Mouse (Mus musculus): Measurements from ENCODE around the gene Erbin. TPM values are rescaled to one million over a fixed set of nuclear protein-coding genes. Genes with fewer than 3 reads are reported as not detected.

Erbin gene
- 105 and 138 TPM in 2 replicates for polyA plus RNA-seq (2011; ENCODE audit: insufficient read length, low read depth, missing spikeins)

- peaks cover 4% of the 10 kb centered on the region; the same call in 1 of the 2 replicates for H3K4me1 ChIP-seq (ENCODE audit: control insufficient read depth, insufficient read depth, low read length)
- H3K27ac ChIP-seq (ENCODE audit: insufficient read depth, low read length): peak within 1 kb of the TSS; percentile 96
- peak within 1 kb of the TSS; percentile 89 for H3K4me3 ChIP-seq (ENCODE audit: insufficient read depth, low read length)
- no peak; the same call in 1 of the 2 replicates for TF ChIP-seq POLR2A (IDR thresholded peaks at IDR 0.05; ENCODE audit: low read depth, low read length)
- TF ChIP-seq CTCF (IDR thresholded peaks at IDR 0.05; ENCODE audit: borderline replicate concordance, insufficient read depth, low read length): no peak
Observed at GRCm38 (mm10) chr13:103920261-103920932, at the start of gene Erbin. Gene Erbin, minus strand, starts transcription at chr13:103920514.

- TF ChIP-seq CTCF (IDR thresholded peaks at IDR 0.05; ENCODE audit: borderline replicate concordance, insufficient read depth, low read length): no peak
- 0 out of 2 replicates have a peak, but pooled peaks have one; percentile 26 for TF ChIP-seq POLR2A (IDR thresholded peaks at IDR 0.05; ENCODE audit: low read depth, low read length)
- Histone ChIP-seq H3K4me3 (ENCODE audit: insufficient read depth, low read length) (no peak overlapping the region), H3K27ac (ENCODE audit: insufficient read depth, low read length) (peak overlapping the region; percentile 4; the same call in 1 of the 2 replicates), H3K4me1 (ENCODE audit: control insufficient read depth, insufficient read depth, low read length) (0 out of 2 replicates have a peak, but pooled peaks cover 7% of the 10 kb centered on the region)
Observed at GRCm38 (mm10) chr13:103969912-103970311, 49.6 kb upstream of the Erbin start.

- Histone ChIP-seq H3K27ac (ENCODE audit: insufficient read depth, low read length) (no peak overlapping the region), H3K4me1 (ENCODE audit: control insufficient read depth, insufficient read depth, low read length) (peaks cover 11% of the 10 kb centered on the region; the same call in 1 of the 2 replicates), H3K4me3 (ENCODE audit: insufficient read depth, low read length) (no peak overlapping the region)
- TF ChIP-seq POLR2A (IDR thresholded peaks at IDR 0.05; ENCODE audit: low read depth, low read length) (no peak), CTCF (IDR thresholded peaks at IDR 0.05; ENCODE audit: borderline replicate concordance, insufficient read depth, low read length) (no peak)
Observed at GRCm38 (mm10) chr13:103967987-103968386, 47.7 kb upstream of the Erbin start.

GRCm38 (mm10) chr13:103966696-103967215 is 46.4 kb upstream of the Erbin start:
- peaks cover 13% of the 10 kb centered on the region; the same call in 1 of the 2 replicates for H3K4me1 ChIP-seq (ENCODE audit: control insufficient read depth, insufficient read depth, low read length)

GRCm38 (mm10) chr13:103965187-103965586 is 44.9 kb upstream of the Erbin start:
- Histone ChIP-seq H3K27ac (ENCODE audit: insufficient read depth, low read length) (no peak overlapping the region), H3K4me3 (ENCODE audit: insufficient read depth, low read length) (no peak overlapping the region), H3K4me1 (ENCODE audit: control insufficient read depth, insufficient read depth, low read length) (peaks cover 12% of the 10 kb centered on the region; the same call in 1 of the 2 replicates)
- no peak for TF ChIP-seq CTCF (IDR thresholded peaks at IDR 0.05; ENCODE audit: borderline replicate concordance, insufficient read depth, low read length)
- TF ChIP-seq POLR2A (IDR thresholded peaks at IDR 0.05; ENCODE audit: low read depth, low read length): no peak

More at GRCm38 (mm10) chr13:103966696-103967215, 46.4 kb upstream of the Erbin start:
- peak overlapping the region; percentile 78 for H3K27ac ChIP-seq (ENCODE audit: insufficient read depth, low read length)
- no peak overlapping the region for H3K4me3 ChIP-seq (ENCODE audit: insufficient read depth, low read length)
- TF ChIP-seq CTCF (IDR thresholded peaks at IDR 0.05; ENCODE audit: borderline replicate concordance, insufficient read depth, low read length): no peak
- TF ChIP-seq POLR2A (IDR thresholded peaks at IDR 0.05; ENCODE audit: low read depth, low read length): no peak

GRCm38 (mm10) chr13:103963094-103963493 is 42.8 kb upstream of the Erbin start:
- peak overlapping the region; percentile 84 for H3K27ac ChIP-seq (ENCODE audit: insufficient read depth, low read length)
- H3K4me3 ChIP-seq (ENCODE audit: insufficient read depth, low read length): no peak overlapping the region
- H3K4me1 ChIP-seq (ENCODE audit: control insufficient read depth, insufficient read depth, low read length): peaks cover 14% of the 10 kb centered on the region
- TF ChIP-seq CTCF (IDR thresholded peaks at IDR 0.05; ENCODE audit: borderline replicate concordance, insufficient read depth, low read length) (no peak), POLR2A (IDR thresholded peaks at IDR 0.05; ENCODE audit: low read depth, low read length) (no peak)

GRCm38 (mm10) chr13:103959841-103960240 is 39.5 kb upstream of the Erbin start:
- H3K4me1 ChIP-seq (ENCODE audit: control insufficient read depth, insufficient read depth, low read length): peaks cover 12% of the 10 kb centered on the region
- H3K4me3 ChIP-seq (ENCODE audit: insufficient read depth, low read length): no peak overlapping the region
- H3K27ac ChIP-seq (ENCODE audit: insufficient read depth, low read length): no peak overlapping the region
- no peak for TF ChIP-seq POLR2A (IDR thresholded peaks at IDR 0.05; ENCODE audit: low read depth, low read length)

GRCm38 (mm10) chr13:103958607-103959123 is 38.4 kb upstream of the Erbin start:
- Histone ChIP-seq H3K27ac (ENCODE audit: insufficient read depth, low read length) (no peak overlapping the region), H3K4me3 (ENCODE audit: insufficient read depth, low read length) (no peak overlapping the region), H3K4me1 (ENCODE audit: control insufficient read depth, insufficient read depth, low read length) (peaks cover 11% of the 10 kb centered on the region)
- TF ChIP-seq CTCF (IDR thresholded peaks at IDR 0.05; ENCODE audit: borderline replicate concordance, insufficient read depth, low read length) (no peak), POLR2A (IDR thresholded peaks at IDR 0.05; ENCODE audit: low read depth, low read length) (no peak)

GRCm38 (mm10) chr13:103957175-103957940 is 37.0 kb upstream of the Erbin start:
- peaks cover 6% of the 10 kb centered on the region for H3K4me1 ChIP-seq (ENCODE audit: control insufficient read depth, insufficient read depth, low read length)
- no peak overlapping the region for H3K4me3 ChIP-seq (ENCODE audit: insufficient read depth, low read length)
- no peak overlapping the region for H3K27ac ChIP-seq (ENCODE audit: insufficient read depth, low read length)
- TF ChIP-seq CTCF (IDR thresholded peaks at IDR 0.05; ENCODE audit: borderline replicate concordance, insufficient read depth, low read length): no peak
- no peak for TF ChIP-seq POLR2A (IDR thresholded peaks at IDR 0.05; ENCODE audit: low read depth, low read length)

Data from embryonic fibroblast, embryonic 13.5 days (primary cell).